Mouse (Mus musculus) liver (tissue): ENCODE results near the gene 4933400A11Rik.

Source experiments
- DNase-seq: peaks from one replicate; pipeline ENCODE4 v3.0.0-alpha.2; 2020; ENCODE audit warnings: mixed read lengths

4933400A11Rik gene

DNA sequence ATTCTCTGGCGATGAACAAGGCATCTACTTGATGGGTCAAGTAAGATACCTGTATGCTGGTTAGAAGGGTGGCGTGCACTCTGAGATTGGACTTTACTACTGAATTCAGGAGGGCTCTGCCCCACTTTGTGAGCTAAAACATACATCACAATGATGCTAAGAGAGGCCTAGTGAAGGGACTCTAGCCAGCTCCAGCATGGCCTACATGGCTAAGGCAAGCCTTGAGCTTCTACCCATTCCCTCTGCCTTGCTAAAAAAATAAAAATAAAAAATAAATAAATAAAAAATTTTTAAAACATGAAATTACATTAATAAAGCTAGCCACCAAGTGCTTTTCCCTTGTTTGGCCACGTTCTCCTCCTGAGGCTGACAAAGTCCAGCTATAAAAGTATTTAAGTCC, at the start of gene 4933400A11Rik:
4933400A11Rik (minus strand) TSS at position 101 of the 400 bp plus-strand sequence.
- no peak for DNase-seq

- no peak for DNase-seq
Observed at GRCm38 (mm10) chrX:169828136-169828535, 48.7 kb upstream of the 4933400A11Rik start.

- no peak for DNase-seq
Observed at GRCm38 (mm10) chrX:169827720-169828119, 48.3 kb upstream of the 4933400A11Rik start.

DNA sequence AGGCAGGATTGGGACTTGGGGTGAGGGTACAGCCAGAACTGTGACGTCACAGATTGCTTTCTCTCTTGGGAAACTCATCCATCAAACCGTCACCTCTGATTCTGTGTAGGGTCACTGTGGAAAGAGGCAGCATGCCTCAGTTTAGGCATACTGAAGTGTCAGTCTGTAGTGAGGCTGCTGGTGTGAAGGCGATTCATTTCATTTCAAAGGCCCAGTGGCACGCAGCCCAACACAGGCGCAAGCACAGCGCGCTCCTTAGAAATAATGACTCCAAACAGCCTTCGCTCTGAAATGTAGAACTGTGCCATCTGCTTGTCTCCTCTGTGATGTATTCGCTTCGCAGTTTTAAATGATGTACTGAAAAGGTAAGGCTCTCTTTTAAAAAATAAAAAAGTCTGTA, 47.5 kb upstream of the 4933400A11Rik start:
- no peak for DNase-seq

- DNase-seq: no peak
Observed at GRCm38 (mm10) chrX:169813673-169814072, 34.2 kb upstream of the 4933400A11Rik start.

- no peak for DNase-seq
Observed at GRCm38 (mm10) chrX:169811783-169812182, 32.3 kb upstream of the 4933400A11Rik start.

GRCm38 (mm10) chrX:169811318-169811717, 31.9 kb upstream of the 4933400A11Rik start:
- no peak for DNase-seq

- DNase-seq: no peak
Observed at GRCm38 (mm10) chrX:169807744-169808143, 28.3 kb upstream of the 4933400A11Rik start.

DNA sequence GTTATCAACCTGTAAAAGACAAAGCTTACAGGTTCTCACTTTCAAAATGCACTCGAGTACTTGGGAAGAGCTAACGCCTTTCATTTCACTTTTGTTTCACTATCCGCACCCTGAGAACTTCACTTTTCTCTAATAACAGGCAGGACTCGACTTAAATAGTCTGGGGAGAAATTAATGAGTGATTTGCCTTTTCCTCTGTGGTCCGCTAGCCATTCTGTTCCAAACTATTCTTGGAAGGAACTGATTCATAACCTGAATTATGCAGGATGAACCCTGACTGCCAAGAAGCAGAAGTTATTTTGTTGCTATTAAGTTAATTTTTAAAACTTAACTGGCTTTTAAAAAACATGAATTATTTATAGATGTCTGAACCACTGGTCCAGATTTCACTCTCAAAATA, 26.4 kb upstream of the 4933400A11Rik start:
- no peak for DNase-seq

DNA sequence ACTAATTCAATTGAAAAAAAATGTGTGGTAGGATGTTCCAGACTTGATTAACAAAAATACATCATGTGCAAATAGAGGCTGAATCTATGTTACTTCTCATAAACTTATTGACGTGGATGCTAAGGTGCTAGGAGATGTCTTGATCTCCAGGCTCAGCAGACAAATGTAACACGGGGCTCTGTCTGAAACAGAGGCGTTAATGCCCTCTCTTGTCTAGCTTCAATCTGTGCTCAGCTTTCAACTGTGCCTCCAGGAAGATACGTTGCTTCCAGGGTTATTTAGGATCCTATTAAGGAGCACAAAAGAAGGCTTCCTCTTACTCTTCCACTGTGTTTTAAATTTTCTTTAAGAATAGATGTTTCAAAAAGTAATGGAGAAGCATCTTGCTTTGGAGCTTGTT, 20.8 kb upstream of the 4933400A11Rik start:
- DNase-seq: no peak

GRCm38 (mm10) chrX:169798987-169799680, 19.7 kb upstream of the 4933400A11Rik start:
- no peak for DNase-seq

DNA sequence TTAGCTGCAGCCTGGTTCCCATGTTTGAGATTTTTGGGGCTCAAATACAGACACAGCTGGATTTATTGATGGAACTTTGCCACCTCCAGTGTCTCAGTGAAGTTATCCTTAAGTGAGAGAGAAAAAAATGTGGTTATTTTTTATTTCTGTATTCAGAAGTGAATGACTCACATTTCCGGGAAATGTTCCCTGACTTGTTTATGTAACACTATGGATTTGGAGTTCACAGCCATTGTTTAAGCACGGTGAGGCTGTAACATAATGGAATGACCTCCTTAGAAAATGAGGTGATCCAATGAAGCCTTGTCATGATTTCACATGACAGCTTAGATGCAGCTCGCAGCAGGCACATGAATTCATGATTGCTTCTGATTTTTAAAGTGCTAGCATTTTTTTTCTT, 17.7 kb upstream of the 4933400A11Rik start:
- DNase-seq: no peak

DNA sequence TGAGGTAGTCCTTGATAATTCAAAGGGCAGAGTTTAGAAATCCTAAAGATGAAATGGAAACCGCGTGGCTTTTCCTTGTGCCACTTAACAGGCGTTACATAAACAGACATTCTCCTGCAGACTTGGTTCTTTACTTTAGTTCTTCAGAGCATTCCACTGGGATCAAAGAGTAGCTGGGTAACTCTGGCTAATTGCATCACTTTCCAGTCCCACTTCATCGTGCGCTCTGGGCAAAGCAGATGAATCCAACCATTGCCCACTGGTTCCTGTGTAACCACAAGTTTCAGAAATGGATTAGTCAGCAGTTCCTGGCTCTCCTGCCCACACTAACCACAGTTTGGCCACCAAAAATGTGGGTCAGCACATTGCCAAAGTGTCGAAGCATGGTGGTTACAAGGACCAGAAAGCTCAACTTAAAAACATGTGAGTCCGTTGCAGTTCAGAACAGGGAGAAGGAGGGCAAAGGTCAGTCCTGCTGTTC, 15.4 kb upstream of the 4933400A11Rik start:
- no peak for DNase-seq

GRCm38 (mm10) chrX:169794421-169794820, 15.0 kb upstream of the 4933400A11Rik start:
- DNase-seq: no peak

DNA sequence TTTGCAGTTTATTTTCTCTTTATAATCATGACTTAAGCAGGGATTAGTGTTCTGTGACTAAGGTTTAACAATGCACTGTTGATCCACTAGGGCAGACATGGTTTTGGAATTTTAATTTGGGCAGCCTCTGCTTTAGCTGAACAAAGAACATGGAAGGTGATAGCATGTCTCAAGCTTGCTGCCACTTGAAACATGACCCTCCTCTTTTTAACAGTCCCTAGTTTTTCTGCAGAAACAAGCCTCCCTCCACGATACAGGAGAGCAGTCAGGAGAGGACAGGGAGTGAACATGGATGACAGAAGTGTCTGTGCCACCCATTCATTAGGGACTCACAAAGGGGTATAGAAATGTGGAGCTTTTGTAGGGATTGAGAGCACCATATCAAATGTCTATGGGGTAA, 13.4 kb upstream of the 4933400A11Rik start:
- DNase-seq: no peak

GRCm38 (mm10) chrX:169789702-169790101, 10.3 kb upstream of the 4933400A11Rik start:
- no peak for DNase-seq

DNA sequence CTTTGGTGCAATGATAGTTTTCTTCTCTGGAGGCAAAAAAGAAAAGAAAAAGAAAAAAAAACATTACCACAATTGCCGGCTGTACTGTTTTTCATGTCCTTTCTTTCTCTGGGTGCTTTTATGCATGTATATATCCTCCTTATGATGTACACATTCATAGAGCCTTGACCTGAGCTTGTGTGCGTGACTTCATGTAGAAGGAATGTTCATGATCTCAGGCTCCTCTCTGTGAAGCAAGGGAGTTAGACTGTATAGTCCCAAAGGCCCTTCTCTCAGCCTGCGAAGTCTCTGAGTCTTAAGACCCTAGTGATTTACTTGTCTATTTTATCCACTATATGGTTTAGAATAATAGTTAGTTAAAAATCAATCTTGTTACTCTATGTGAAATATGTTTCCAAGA, 21.4 kb downstream of the 4933400A11Rik start:
- no peak for DNase-seq

- no peak for DNase-seq
Observed at GRCm38 (mm10) chrX:169735387-169735969, 44.0 kb downstream of the 4933400A11Rik start.
